In genomic region chr17:84956441-84956840, GRCm38 (mm10) we compare ENCODE assay signal across 8 mouse cellular contexts. TPM values are rescaled to one million over a fixed set of nuclear protein-coding genes. Genes with fewer than 3 reads are reported as not detected.
DNase-seq lines count a peak whose midpoint lies in the region; ATAC-seq and TF ChIP-seq lines count a peak whose summit lies in the region.

Ppm1b (plus strand) TSS chr17:84956741.

- H3K36me3 ChIP-seq in ES-Bruce4 (ENCODE audit: control insufficient read depth, insufficient read depth, low read length, poor library complexity, severe bottlenecking) = no peaks in the 10 kb centered on the region; the same call in 1 of the 2 replicates
- no peaks in the 10 kb centered on the region for H3K36me3 ChIP-seq in forebrain, embryonic 11.5 days (ENCODE audit: control insufficient read depth, insufficient read depth, low read length)
- H3K36me3 ChIP-seq in limb, embryonic 12.5 days = no peaks in the 10 kb centered on the region

- H3K9me3 ChIP-seq in ES-Bruce4 (replicated peaks; ENCODE audit: control insufficient read depth, insufficient read depth, low read length, poor library complexity, severe bottlenecking) = no peaks in the 10 kb centered on the region
- H3K9me3 ChIP-seq in forebrain, embryonic 11.5 days (ENCODE audit: control insufficient read depth, low read length) = no peaks in the 10 kb centered on the region
- H3K9me3 ChIP-seq in limb, embryonic 12.5 days = no peaks in the 10 kb centered on the region

- no peaks in the 10 kb centered on the region for H3K4me1 ChIP-seq in ES-Bruce4 (ENCODE audit: control insufficient read depth, insufficient read depth, low read length)
- peaks cover 3% of the 10 kb centered on the region; the same call in 1 of the 2 replicates for H3K4me1 ChIP-seq in forebrain, embryonic 11.5 days (replicated peaks; ENCODE audit: control insufficient read depth, insufficient read depth, low read length)
- peaks cover 21% of the 10 kb centered on the region for H3K4me1 ChIP-seq in limb, embryonic 12.5 days (replicated peaks)
- H3K4me1 ChIP-seq in olfactory bulb, adult 2 months (ENCODE audit: control insufficient read depth, insufficient read depth, low read length) = peaks cover 4% of the 10 kb centered on the region

- no peaks in the 10 kb centered on the region for H3K27me3 ChIP-seq in ES-Bruce4 (ENCODE audit: control insufficient read depth, insufficient read depth, low read length, poor library complexity, severe bottlenecking)
- H3K27me3 ChIP-seq in forebrain, embryonic 11.5 days (ENCODE audit: control insufficient read depth, insufficient read depth, low read length) = no peaks in the 10 kb centered on the region
- H3K27me3 ChIP-seq in limb, embryonic 12.5 days = no peaks in the 10 kb centered on the region

- H3K9ac ChIP-seq in ES-Bruce4 (ENCODE audit: low read depth, poor library complexity, severe bottlenecking) = peak within 1 kb of the TSS; percentile 57
- H3K9ac ChIP-seq in forebrain, embryonic 11.5 days (ENCODE audit: low read length) = peak within 1 kb of the TSS; percentile 56
- peak within 1 kb of the TSS; percentile 28 for H3K9ac ChIP-seq in limb, embryonic 12.5 days (replicated peaks)

- peak within 1 kb of the TSS; percentile 64 for H3K4me2 ChIP-seq in forebrain, embryonic 11.5 days (ENCODE audit: low read depth, low read length, severe bottlenecking)
- peak within 1 kb of the TSS; percentile 68 for H3K4me2 ChIP-seq in limb, embryonic 12.5 days

- no peak for TF ChIP-seq POLR2A in ES-Bruce4 (IDR thresholded peaks at IDR 0.05; ENCODE audit: insufficient read depth, low read length)
- TF ChIP-seq POLR2A in olfactory bulb, adult 2 months (IDR thresholded peaks at IDR 0.05; ENCODE audit: insufficient read depth, low read depth, low read length) = no peak

- no peak for ATAC-seq in forebrain, embryonic 11.5 days (replicated peaks; ENCODE audit: low FRiP score)
- ATAC-seq in hematopoietic stem cell, adult 5-6 weeks (replicated peaks in 1 of 2; ENCODE audit: insufficient read depth in 1 of 2, low FRiP score in 2 of 2, low TSS enrichment in 1 of 2, low read depth in 1 of 2, poor library complexity in 2 of 2, severe bottlenecking in 2 of 2) = no peak
- ATAC-seq in limb, embryonic 12.5 days (ENCODE audit: insufficient number of reproducible peaks, insufficient read depth, low FRiP score, low TSS enrichment, low read depth) = no peak

- peak; percentile 24 for DNase-seq in cerebellum, adult 11 months
- DNase-seq in cerebellum, postnatal 10 days = no peak
- no peak for DNase-seq in forebrain, embryonic 11.5 days (ENCODE audit: low spot score)
- no peak for DNase-seq in right cerebral cortex, postnatal 14 days

- TF ChIP-seq CTCF in ES-Bruce4 (IDR thresholded peaks at IDR 0.05; ENCODE audit: low read depth, low read length) = no peak
- TF ChIP-seq CTCF in olfactory bulb, adult 2 months (IDR thresholded peaks at IDR 0.05; ENCODE audit: insufficient read depth, low read depth, low read length) = no peak

- no peak for TF ChIP-seq EP300 in ES-Bruce4 (IDR thresholded peaks at IDR 0.05; ENCODE audit: insufficient read depth, low read depth, low read length)

- peak within 1 kb of the TSS; percentile 58 for H3K4me3 ChIP-seq in ES-Bruce4 (ENCODE audit: low read depth, low read length)
- H3K4me3 ChIP-seq in forebrain, embryonic 11.5 days (ENCODE audit: low read depth, low read length) = peak within 1 kb of the TSS; percentile 95
- H3K4me3 ChIP-seq in limb, embryonic 12.5 days (replicated peaks) = peak within 1 kb of the TSS; percentile 99
- H3K4me3 ChIP-seq in olfactory bulb, adult 2 months (ENCODE audit: insufficient read depth, low read depth, low read length) = peak within 1 kb of the TSS; percentile 59

- peak within 1 kb of the TSS; percentile 83 for H3K27ac ChIP-seq in ES-Bruce4 (ENCODE audit: insufficient read depth, low read length)
- H3K27ac ChIP-seq in forebrain, embryonic 11.5 days (ENCODE audit: low read depth, low read length) = peak within 1 kb of the TSS; percentile 93
- peak within 1 kb of the TSS; percentile 88 for H3K27ac ChIP-seq in limb, embryonic 12.5 days
- peak within 1 kb of the TSS; percentile 91 for H3K27ac ChIP-seq in olfactory bulb, adult 2 months (ENCODE audit: insufficient read depth, low read depth, low read length)

- WGBS in forebrain, embryonic 11.5 days = 36% methylated on average over 9 of the region's 9 CpGs
- 35% methylated on average over 9 of the region's 9 CpGs for WGBS in limb, embryonic 12.5 days
- 30% methylated on average over 9 of the region's 9 CpGs for WGBS in olfactory bulb, adult 2 months

RNA-seq across cellular contexts. Expression of gene Ppm1b, which starts in this region (rescaled TPM):
- 147 and 150 TPM in 2 replicates for polyA plus RNA-seq in ES-Bruce4 (2011; ENCODE audit: insufficient read depth, insufficient read length, low read depth, missing spikeins)
- 94.7 and 99.5 TPM in 2 replicates for polyA plus RNA-seq in forebrain, embryonic 11.5 days (2014; fragmentation: Nextera tagmentation; extraction: Ambion mirVana)
- 58.0 and 61.5 TPM in 2 replicates for total RNA-seq in hematopoietic stem cell, adult 5-6 weeks (2017)
- 91.4 and 95.3 TPM in 2 replicates for polyA plus RNA-seq in limb, embryonic 12.5 days (2016; fragmentation: Nextera tagmentation; extraction: Ambion mirVana)
- polyA plus RNA-seq in olfactory bulb, adult 2 months (2012; ENCODE audit: insufficient read depth, insufficient read length, low replicate concordance, missing spikeins) = 227 TPM in 1 of 2 replicates, not detected in the other
